Mouse (Mus musculus) left cerebral cortex, postnatal 36 days (tissue): ENCODE measurements around the gene Gsx2. TPM values are rescaled to one million over a fixed set of nuclear protein-coding genes. Genes with fewer than 3 reads are reported as not detected.

Source experiments
- DNase-seq, 2 experiments: peaks; one replicate each; pipeline ENCODE4 v3.0.0; 2021 to 2022; ENCODE audit warnings: low spot score in 2 of 2, mixed read lengths in 1 of 2
- intact Hi-C: fragments of 180-260 bp; cut with DNase I; formaldehyde crosslinking; loops from one replicate; pipeline ENCODE4 v1.15.1; 2025
- total RNA-seq, 2 experiments: library from RNA; stranded (reverse); gene quantifications; 2 replicates each; pipeline ENCODE4 v1.2.3; 2021

Gene Gsx2
- total RNA-seq, 2 experiments from 2014 or later, result 0.39 TPM; not detected in 1

DNA sequence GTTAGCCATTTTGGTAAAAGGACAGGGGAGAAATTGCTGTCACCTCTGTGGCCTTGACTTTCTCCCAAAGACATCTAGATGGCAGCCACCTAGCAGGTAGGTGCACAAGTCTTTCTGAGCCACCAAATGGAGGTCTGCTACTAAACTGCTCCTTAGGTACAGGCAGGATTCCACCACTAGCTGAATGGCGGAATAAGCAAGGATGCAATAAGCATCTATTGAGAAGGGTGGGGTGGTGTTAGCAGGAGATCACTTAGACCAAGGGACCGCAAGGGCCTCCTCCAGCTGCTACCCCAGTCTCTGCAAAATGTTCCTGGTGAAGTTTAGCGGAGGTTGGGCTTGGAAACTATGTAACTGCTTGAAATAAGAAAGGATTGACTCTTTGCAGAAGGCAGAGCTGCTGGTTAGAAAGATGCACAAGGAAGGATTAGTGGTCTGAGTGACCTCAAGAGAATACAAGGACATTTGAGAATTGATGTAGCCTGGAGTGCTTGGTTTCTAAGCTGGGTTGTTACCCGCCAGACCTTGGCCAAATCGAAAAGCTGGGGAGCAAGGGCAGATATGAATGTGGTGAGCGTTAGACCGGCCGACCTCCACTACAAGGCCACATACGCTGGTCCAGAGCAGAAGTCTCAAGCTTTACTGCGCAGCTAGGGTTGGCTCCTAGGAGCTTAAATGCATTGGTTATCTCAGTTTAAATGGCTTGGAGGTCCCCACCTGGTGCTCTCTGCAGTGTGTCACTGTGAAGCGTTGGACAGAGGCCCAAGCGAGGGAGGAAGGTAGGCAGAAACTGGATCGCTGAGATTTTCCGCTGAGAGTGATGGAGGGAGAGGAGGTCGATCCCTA lies 641 bp upstream of the Gsx2 start:
- no peak for DNase-seq
- intact Hi-C loops, result loop anchor here (5.0 kb wide), 1 partner anchor 78 kb away; the partner anchor contains the start of gene Pdgfra

DNA sequence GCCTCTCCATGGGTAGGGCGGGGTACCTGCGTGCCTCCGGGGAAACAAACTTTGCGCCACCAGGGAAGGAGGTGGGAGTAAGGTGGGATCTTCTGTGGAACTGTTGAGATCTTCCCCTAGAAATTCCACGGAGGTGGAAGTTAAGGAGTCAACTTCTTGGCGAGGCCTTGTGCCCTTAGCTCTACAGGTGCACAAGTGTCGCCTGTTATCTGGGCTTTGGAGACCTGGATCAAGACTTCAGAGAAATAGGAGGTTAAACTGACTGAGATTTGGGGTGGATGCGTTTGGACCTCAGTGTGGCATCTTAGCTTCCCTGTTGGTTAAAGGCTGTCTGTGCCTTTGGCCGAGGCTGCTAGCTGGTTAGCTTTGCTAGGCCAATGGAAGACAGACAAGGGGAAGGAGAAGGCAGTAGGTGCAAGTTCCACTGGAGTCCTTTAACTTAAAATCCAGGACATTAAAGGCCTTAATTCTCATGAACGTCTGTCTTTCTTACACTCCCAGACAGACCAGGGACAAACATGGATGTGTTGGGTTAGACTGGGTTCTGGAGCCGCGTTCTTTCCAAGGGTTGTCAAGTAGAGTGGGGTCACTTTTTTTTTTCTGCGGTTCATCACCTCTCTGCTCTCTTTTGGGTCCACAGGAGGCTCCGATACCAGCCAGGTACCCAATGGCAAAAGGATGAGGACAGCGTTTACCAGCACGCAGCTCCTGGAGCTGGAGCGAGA lies 1.1 kb downstream of the Gsx2 start:
- intact Hi-C loops, result no loop called here

GRCm38 (mm10) chr5:75077051-75077380 lies 1.6 kb downstream of the Gsx2 start:
- intact Hi-C loops, result no loop called here
- no peak for DNase-seq

More for the DNA sequence above, 1.1 kb downstream of the Gsx2 start:
- DNase-seq, result no peak

- intact Hi-C loops, result no loop called here
- DNase-seq, result no peak
These were observed 4.2 kb downstream of the Gsx2 start for GRCm38 (mm10) chr5:75079564-75079963.

- DNase-seq, result no peak
- intact Hi-C loops, result no loop called here
These were observed 7.0 kb downstream of the Gsx2 start for GRCm38 (mm10) chr5:75082439-75082838.

DNA sequence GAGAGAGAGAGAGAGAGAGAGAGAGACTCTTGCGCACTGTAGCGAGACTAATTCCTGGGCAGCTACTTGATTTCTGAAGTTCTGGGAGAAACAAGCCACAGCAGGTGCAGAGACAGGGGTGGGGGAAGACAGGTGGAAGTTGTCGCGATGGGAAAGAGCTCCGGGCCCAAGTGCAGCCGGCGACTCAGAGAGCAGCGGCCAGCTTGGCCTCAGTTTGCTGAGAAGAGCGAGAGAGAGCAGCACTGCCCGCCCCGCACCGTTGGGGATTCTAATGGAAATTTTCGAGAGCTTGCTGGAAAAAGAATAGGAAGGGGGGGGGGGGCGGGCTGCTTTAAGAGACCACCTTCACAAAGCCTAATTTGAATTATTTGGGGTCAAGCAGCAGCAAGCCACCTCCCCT lies 7.7 kb downstream of the Gsx2 start:
- no peak for DNase-seq
- intact Hi-C loops, result no loop called here

GRCm38 (mm10) chr5:75083591-75084392 lies 8.4 kb downstream of the Gsx2 start:
- intact Hi-C loops, result no loop called here
- DNase-seq, result no peak

GRCm38 (mm10) chr5:75084393-75084870 lies 9.0 kb downstream of the Gsx2 start:
- intact Hi-C loops, result no loop called here
- no peak for DNase-seq

GRCm38 (mm10) chr5:75084871-75085520 lies 9.6 kb downstream of the Gsx2 start:
- no peak for DNase-seq
- intact Hi-C loops, result no loop called here

GRCm38 (mm10) chr5:75085521-75085875 lies 10.1 kb downstream of the Gsx2 start:
- intact Hi-C loops, result no loop called here

DNA sequence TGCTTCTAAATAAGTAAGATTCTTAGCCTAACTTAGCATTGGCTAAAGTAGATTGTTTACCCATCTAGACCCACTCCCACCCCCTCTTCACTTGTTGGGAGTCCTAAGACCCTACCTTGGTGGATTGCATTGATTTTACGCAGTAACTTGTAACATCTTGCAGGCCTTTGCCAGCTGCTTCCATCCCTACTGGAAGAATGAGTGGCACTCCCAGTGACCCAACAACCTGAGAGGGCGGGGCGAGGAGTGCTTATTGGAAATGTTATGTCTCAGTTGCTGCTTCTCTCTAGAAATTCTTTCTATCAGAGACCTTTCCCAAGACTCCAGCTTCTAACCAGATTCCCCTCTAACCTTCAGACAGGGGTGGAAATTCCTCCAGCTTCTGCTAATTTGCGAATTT lies 10.5 kb downstream of the Gsx2 start:
- no peak for DNase-seq
- intact Hi-C loops, result no loop called here

More at GRCm38 (mm10) chr5:75085521-75085875, 10.1 kb downstream of the Gsx2 start:
- DNase-seq, result no peak

DNA sequence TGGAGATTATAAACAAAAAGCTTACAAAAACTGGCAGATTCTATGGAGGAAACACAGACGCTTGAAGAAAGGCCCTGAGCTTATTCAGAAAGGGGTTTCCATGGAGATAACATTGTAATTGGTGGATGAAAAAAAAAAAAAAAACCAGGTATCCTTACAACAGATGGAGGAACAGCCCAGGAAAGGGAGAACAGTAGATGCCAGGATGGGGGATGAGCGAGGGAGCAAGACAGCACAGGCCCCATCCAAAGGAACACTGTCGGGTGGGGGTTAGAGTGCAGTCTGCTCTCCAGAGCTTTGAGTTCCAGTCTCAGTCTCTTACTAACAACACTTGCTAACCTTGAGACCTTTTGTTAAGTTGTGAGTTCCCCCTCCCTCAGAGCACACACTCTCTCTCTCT lies 31.1 kb downstream of the Gsx2 start:
- DNase-seq, result no peak

DNA sequence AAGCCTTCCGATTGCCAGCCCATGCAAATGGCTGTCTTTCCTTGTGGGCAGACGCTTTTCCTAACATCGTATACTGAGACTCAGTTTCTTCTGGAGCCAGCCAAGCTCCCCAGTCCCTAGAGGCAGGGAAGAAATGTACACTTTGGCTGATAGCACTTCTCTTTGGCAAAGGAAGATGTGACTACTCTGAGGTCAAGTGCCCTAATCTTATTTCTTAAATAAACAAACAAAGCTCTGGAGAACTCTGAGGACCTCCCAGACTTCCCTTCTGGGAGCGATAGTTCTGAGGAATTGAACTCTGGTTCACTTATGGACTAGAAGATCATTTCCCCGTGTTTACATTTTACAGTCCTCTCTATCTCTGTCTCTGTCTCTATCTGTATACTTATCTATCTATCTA lies 34.0 kb downstream of the Gsx2 start:
- DNase-seq, result no peak
- intact Hi-C loops, result no loop called here

More for the DNA sequence above, 31.1 kb downstream of the Gsx2 start:
- intact Hi-C loops, result no loop called here

DNA sequence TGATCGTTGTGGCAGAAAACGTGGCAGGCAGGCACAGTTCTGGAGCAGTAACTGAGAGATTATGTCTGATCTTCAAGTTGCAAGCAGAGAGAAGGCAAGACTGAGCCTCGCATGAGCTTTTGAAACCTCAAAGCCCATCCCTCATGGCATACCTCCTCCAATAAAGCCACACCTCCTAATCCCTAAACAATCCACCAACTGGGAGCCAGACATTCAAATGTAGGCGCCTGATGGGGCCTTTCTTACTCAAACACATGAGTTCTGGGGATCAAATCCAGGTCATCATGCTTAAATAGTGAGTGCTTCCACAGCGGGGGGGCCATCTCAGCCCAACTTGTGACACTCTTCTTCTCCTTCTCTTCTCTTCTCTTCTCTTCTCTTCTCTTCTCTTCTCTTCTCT lies 36.4 kb downstream of the Gsx2 start:
- no peak for DNase-seq
- intact Hi-C loops, result no loop called here

GRCm38 (mm10) chr5:75118840-75119239 lies 43.4 kb downstream of the Gsx2 start:
- intact Hi-C loops, result no loop called here
- no peak for DNase-seq

DNA sequence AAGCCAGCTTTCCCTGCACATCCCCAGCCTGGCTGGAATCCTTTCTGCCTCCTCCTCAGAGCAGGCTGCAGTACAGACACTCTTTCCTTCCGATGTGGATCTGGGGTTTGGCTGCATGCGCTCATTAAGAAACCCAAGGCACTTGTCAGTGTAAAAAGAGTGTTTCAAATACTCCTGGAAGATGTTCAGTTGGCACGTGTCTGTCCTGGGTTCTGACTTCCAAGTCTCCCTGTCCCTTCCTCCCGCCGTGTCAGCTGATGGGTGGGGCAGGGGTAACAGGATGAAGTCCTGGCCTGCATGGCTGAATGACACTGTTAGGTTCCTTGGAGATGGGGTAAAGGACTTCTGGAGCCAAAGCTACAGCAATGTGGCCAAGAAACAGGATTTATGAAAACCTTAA lies 46.2 kb downstream of the Gsx2 start:
- intact Hi-C loops, result no loop called here
- DNase-seq, result no peak
